Mouse (Mus musculus) stomach, embryonic 14.5 days (tissue): ENCODE data around the gene Acot13. TPM values are rescaled to one million over a fixed set of nuclear protein-coding genes. Genes with fewer than 3 reads are reported as not detected.
"Not testable (repeated sequence)": the region's sequence is repeated elsewhere in the genome, so short reads cannot be mapped to it uniquely, and the experiment has no call there.

Experiments used
- ATAC-seq: fragments of 200-750 bp; cut with Nextera tagmentation; 2 replicates; pipeline ENCODE4 v1.8.0; 2017; ENCODE audit warnings: low read depth, moderate TSS enrichment; ENCODE audit not compliant: insufficient number of reproducible peaks, insufficient read depth, low FRiP score
- H3K27ac ChIP-seq: fragments of 300-500 bp; sonication (generic); 2 replicates; pipeline ENCODE4 v1.5.1; 2014; ENCODE audit warnings: mild to moderate bottlenecking, low read length, moderate library complexity, mixed read lengths
- H3K27me3 ChIP-seq: fragments of 300-500 bp; sonication (generic); 2 replicates; pipeline ENCODE4 v1.6.1; 2014; ENCODE audit warnings: low read length, control low read depth, mixed read lengths; ENCODE audit not compliant: control insufficient read depth, insufficient read depth
- H3K36me3 ChIP-seq: fragments of 300-500 bp; sonication (generic); 2 replicates; pipeline ENCODE4 v1.6.1; 2014; ENCODE audit warnings: mild to moderate bottlenecking, control low read depth, low read length, moderate library complexity, mixed read lengths; ENCODE audit not compliant: control insufficient read depth, insufficient read depth
- H3K4me1 ChIP-seq: fragments of 300-500 bp; sonication (generic); 2 replicates; pipeline ENCODE4 v1.6.1; 2014; ENCODE audit warnings: low read length, control low read depth, mixed read lengths; ENCODE audit not compliant: control insufficient read depth, insufficient read depth
- H3K4me2 ChIP-seq: fragments of 300-500 bp; sonication (generic); replicated peaks from 2 replicates; pipeline ENCODE4 v1.6.1; 2014; ENCODE audit warnings: low read depth, low read length, control low read depth
- H3K4me3 ChIP-seq: fragments of 300-500 bp; sonication (generic); 2 replicates; pipeline ENCODE4 v1.5.1; 2014; ENCODE audit warnings: low read depth, low read length, control low read depth
- H3K9ac ChIP-seq: fragments of 300-500 bp; sonication (generic); replicated peaks from 2 replicates; pipeline ENCODE4 v1.6.1; 2014; ENCODE audit warnings: low read depth, mild to moderate bottlenecking, control low read depth, low read length, moderate library complexity, mixed read lengths
- H3K9me3 ChIP-seq: fragments of 300-500 bp; sonication (generic); 2 replicates; pipeline ENCODE4 v1.6.1; 2016; ENCODE audit warnings: low read depth, low read length, control low read depth; ENCODE audit not compliant: control insufficient read depth
- WGBS: fragments of 180-500 bp; shearing (Covaris S2); extraction: QIAGEN DNeasy Blood & Tissue Kit; methylation state at CpG from one replicate; pipeline ENCODE4 v1.1.7; 2014; 5-methylcytosine and 5-hydroxymethylcytosine counted together
- polyA plus RNA-seq: library from polyadenylated mRNA; unstranded; fragments of >200 nt; fragmentation: Nextera tagmentation; extraction: Ambion mirVana; gene quantifications from 2 replicates; pipeline ENCODE4 v1.2.1, GENCODE M21; 2014

Gene Acot13
- polyA plus RNA-seq, 1 experiment from 2014 or later, result 84.6 TPM

DNA sequence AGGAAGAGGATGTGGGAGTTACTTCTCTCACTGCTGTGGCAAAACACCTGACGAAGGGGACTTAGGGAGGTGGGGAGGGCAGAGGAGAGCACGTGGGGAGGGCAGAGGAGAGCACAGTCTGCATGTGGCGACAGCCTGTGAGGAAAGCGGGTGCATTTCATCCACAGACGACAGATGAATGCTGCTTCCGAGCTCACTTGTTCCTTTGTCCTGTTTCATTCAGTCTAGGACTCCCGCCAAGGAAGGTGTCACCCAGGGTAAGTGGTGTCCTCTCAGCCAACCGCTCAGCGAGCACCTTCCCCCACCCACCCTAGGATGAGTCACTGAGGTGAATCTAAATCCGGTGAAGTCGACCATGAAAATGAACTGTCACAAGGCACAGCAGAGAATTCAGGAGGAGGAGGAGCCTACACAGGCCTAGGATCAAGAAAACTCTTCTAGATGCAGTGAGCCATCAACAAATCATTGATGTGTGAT, 45.3 kb downstream of the Acot13 start:
- H3K9ac ChIP-seq, result no peak overlapping the region
- no peak overlapping the region for H3K27ac ChIP-seq
- H3K4me1 ChIP-seq, result no peaks in the 10 kb centered on the region
- H3K4me3 ChIP-seq, result no peak overlapping the region
- H3K27me3 ChIP-seq, result no peaks in the 10 kb centered on the region
- WGBS, result 54% methylated on average over 11 of the region's 11 CpGs
- no peaks in the 10 kb centered on the region for H3K9me3 ChIP-seq
- H3K36me3 ChIP-seq, result no peaks in the 10 kb centered on the region
- no peak overlapping the region for H3K4me2 ChIP-seq
- ATAC-seq, result no peak

- no peak for ATAC-seq
- 67% methylated on average over 5 of the region's 5 CpGs for whole genome bisulfite sequencing
- no peaks in the 10 kb centered on the region for H3K9me3 ChIP-seq
- H3K4me1 ChIP-seq, result no peaks in the 10 kb centered on the region
- no peak overlapping the region for H3K4me2 ChIP-seq
- H3K4me3 ChIP-seq, result no peak overlapping the region
- no peak overlapping the region for H3K27ac ChIP-seq
- no peaks in the 10 kb centered on the region for H3K36me3 ChIP-seq
- no peak overlapping the region for H3K9ac ChIP-seq
- no peaks in the 10 kb centered on the region for H3K27me3 ChIP-seq
Measured at GRCm38 (mm10) chr13:24781916-24782315, 49.4 kb downstream of the Acot13 start.

DNA sequence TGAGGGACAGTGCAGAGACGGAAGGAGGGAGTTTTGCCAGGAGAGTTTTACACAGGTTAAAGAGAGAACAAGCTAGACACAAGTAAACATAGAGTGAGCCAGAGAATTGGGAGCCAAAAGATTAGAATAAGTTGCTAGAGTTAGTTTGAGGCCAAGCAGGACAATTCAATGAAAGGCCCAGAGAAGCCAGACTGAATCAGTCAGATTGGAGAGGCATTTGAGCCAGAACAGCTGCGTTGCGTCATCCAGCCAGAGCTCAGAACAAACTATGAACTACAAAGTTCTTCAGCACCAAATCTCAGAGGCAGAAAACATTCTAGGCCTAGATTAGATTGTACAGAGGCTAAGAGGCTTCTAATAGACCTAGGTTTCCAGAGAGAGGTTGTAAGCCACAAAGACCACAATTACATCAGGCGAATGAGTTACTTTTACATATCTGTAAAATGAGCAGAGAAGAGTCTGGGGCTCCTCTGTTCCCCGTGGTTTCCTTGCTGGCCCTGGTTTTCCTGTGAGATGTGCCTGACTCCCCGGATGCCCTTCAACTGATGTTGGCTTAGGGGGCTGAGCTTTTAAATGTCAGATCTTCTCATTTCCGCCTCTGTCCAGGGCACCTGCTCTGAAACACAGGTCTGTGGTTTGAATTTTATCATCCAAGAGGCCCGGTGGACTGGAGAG, 52.5 kb downstream of the Acot13 start:
- WGBS, result 77% methylated on average over 8 of the region's 8 CpGs
- Histone ChIP-seq H3K4me2 (no peak overlapping the region), H3K36me3 (no peaks in the 10 kb centered on the region), H3K4me3 (no peak overlapping the region), H3K4me1 (no peaks in the 10 kb centered on the region), H3K27ac (no peak overlapping the region), H3K27me3 (no peaks in the 10 kb centered on the region), H3K9me3 (no peaks in the 10 kb centered on the region), H3K9ac (no peak overlapping the region)
- ATAC-seq, result no peak

DNA sequence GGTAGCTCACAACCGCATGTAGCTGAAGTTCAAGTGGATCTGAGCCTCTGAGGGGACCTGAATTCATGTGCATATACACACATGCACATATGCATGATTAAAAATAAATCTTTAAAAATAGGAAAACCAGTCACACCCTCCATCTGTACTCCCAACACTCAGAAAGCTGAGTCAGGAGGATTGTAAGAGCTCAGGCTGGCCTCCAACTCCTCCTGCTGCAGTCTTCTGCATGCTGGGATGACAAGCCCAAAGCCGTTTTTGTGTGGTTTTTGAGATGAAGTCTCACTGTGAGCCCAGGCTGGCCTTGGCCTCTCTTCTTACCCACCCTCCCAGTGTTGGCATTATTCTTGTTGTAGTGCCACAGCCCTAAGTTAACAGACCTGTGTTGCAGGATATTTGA, 53.3 kb downstream of the Acot13 start:
- no peak for ATAC-seq

DNA sequence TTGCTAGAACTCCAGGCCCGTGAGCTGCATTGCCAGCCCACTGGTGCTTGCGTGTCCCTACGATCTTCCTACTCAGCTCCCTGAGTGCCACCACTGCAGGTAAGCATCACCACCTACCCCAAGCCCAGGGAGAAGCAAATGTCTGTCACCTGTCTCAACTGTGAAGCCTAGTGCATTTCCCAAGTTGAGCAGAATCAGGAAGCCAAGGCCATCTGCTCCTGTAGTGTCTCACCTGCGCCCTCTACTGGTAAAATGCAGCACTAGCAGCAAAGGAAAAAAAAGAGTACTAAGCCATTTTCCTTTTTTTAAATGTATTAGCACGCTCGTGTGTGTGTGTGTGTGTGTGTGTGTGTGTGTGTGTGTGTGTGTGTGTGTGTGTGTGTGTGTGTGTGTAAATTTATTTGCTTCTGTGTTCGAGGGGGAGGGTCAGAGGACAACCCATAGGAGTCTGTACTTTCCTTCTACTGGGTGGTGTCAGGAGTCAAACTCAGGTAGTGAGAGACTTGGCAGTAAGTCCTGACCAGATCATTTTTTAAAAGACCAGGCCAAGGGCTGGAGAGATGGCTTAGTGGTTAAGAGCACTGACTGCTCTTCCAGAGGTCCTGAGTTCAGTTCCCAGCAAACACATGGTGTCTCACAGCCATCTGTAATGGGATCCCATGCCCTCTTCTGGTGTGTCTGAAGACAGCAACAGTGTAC, 55.0 kb downstream of the Acot13 start:
- H3K4me2 ChIP-seq, result no peak overlapping the region
- no peaks in the 10 kb centered on the region for H3K9me3 ChIP-seq
- no peak for ATAC-seq
- H3K27ac ChIP-seq, result no peak overlapping the region
- H3K9ac ChIP-seq, result no peak overlapping the region
- H3K4me1 ChIP-seq, result no peaks in the 10 kb centered on the region
- no peaks in the 10 kb centered on the region for H3K27me3 ChIP-seq
- H3K36me3 ChIP-seq, result no peaks in the 10 kb centered on the region
- WGBS, result 49% methylated on average over 7 of the region's 7 CpGs
- no peak overlapping the region for H3K4me3 ChIP-seq

More for the DNA sequence above, 53.3 kb downstream of the Acot13 start:
- H3K27me3 ChIP-seq, result no peaks in the 10 kb centered on the region
- H3K4me2 ChIP-seq, result no peak overlapping the region
- no peaks in the 10 kb centered on the region for H3K36me3 ChIP-seq
- 89% methylated on average over 2 of the region's 2 CpGs for WGBS
- H3K9me3 ChIP-seq, result no peaks in the 10 kb centered on the region
- no peak overlapping the region for H3K27ac ChIP-seq
- no peak overlapping the region for H3K9ac ChIP-seq
- H3K4me3 ChIP-seq, result no peak overlapping the region
- no peaks in the 10 kb centered on the region for H3K4me1 ChIP-seq

GRCm38 (mm10) chr13:24771482-24771881, 59.9 kb downstream of the Acot13 start:
- 95% methylated on average over 10 of the region's 10 CpGs for WGBS
- not testable (repeated sequence) for H3K9ac ChIP-seq, H3K27ac ChIP-seq, H3K4me2 ChIP-seq, H3K9me3 ChIP-seq, H3K4me1 ChIP-seq, H3K4me3 ChIP-seq, ATAC-seq, H3K27me3 ChIP-seq, H3K36me3 ChIP-seq

Other genes with a start within 250 kb of the Acot13 start
- gene Ripor2, start 249.4 kb downstream of the Acot13 start, polyA plus RNA-seq, result 2.3 and 2.6 TPM in 2 replicates
- not detected in 2 replicates for gene Armh2, start 90.3 kb downstream of the Acot13 start, polyA plus RNA-seq
- gene Gmnn, start 69.6 kb downstream of the Acot13 start, polyA plus RNA-seq, result 107 and 108 TPM in 2 replicates
- gene BC005537, start 29.9 kb downstream of the Acot13 start, polyA plus RNA-seq, result 28.2 and 30.6 TPM in 2 replicates
- gene Tdp2, start 139 bp upstream of the Acot13 start, polyA plus RNA-seq, result 58.3 and 61.7 TPM in 2 replicates
- 0.41 and 0.64 TPM in 2 replicates for gene D130043K22Rik, start 13.6 kb upstream of the Acot13 start, polyA plus RNA-seq
- gene Aldh5a1, start 106.1 kb upstream of the Acot13 start, polyA plus RNA-seq, result 9.3 and 10.6 TPM in 2 replicates
- gene Gpld1, start 111.6 kb upstream of the Acot13 start, polyA plus RNA-seq, result 3.9 and 4.1 TPM in 2 replicates
- gene Mrs2, start 188.8 kb upstream of the Acot13 start, polyA plus RNA-seq, result 23.6 and 29.8 TPM in 2 replicates
- 0.22 and 1.3 TPM in 2 replicates for gene Dcdc2a, start 224.5 kb upstream of the Acot13 start, polyA plus RNA-seq